14 mouse cellular contexts compared by ENCODE assay signal in the genomic region with DNA sequence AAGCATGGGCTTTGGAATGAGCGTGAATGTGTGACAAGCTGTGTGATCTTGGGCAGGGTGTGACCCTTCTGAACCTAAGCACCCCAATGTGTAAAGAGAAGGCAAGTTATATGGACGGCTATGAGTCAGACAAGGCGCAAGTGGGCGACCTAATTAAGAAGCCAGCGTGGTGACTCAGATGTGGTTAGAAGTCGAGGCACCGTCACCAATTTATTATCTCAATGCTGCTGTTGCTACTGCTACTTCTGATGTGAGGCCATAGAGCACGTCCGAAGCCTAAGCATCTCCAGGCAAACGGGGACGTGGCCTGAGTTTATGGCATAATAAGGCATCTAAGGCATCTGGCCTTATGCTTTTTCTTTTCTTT.
DNase-seq lines count a peak whose midpoint lies in the region; ATAC-seq and TF ChIP-seq lines count a peak whose summit lies in the region.
"Had no signal": no experiment of that assay in that cellular context is flagged by ENCODE, and none has a peak within 500 bp of the region (broad histone marks: within the 10 kb centered on the region; RNA-seq: fewer than 3 reads in every experiment).

No protein-coding gene starts in this region.

- DNase-seq in thymus, postnatal 25 days, result peak; percentile 43
- DNase-seq in thymus, adult 18-20 months, result no peak
- DNase-seq in MEL-GATA-1-ER (ENCODE audit: extremely low read depth, low read depth), result peak; percentile 69
- DNase-seq in induced T-regulatory cell, adult 2 months (ENCODE audit: low read depth), result peak; percentile 42
- DNase-seq in stomach, postnatal 0 days (ENCODE audit: low spot score), result no peak
- DNase-seq in right cerebral cortex, postnatal 4 days, result no peak
- DNase-seq: cerebellum, adult 9-11 months; gastrocnemius, postnatal 14 days; kidney, adult 18-20 months had no signal

- no peaks in the 10 kb centered on the region for H3K27me3 ChIP-seq in stomach, postnatal 0 days (ENCODE audit: control insufficient read depth, insufficient read depth, low read length)
- H3K27me3 ChIP-seq in hindbrain, embryonic 12.5 days, result no peaks in the 10 kb centered on the region
- H3K27me3 ChIP-seq: embryonic facial prominence, embryonic 13.5 days; heart, embryonic 15.5 days had no signal

- no peak for TF ChIP-seq EP300 in stomach, postnatal 0 days (optimal IDR thresholded peaks at IDR 0.05)

- H3K4me1 ChIP-seq in stomach, postnatal 0 days (replicated peaks; ENCODE audit: control insufficient read depth, insufficient read depth), result no peaks in the 10 kb centered on the region
- peaks cover 61% of the 10 kb centered on the region for H3K4me1 ChIP-seq in hindbrain, embryonic 12.5 days

- H3K36me3 ChIP-seq in stomach, postnatal 0 days (ENCODE audit: control insufficient read depth, insufficient read depth, low read length), result no peaks in the 10 kb centered on the region
- H3K36me3 ChIP-seq in hindbrain, embryonic 12.5 days, result no peaks in the 10 kb centered on the region
- H3K36me3 ChIP-seq: heart, embryonic 15.5 days had no signal

- no peaks in the 10 kb centered on the region for H3K9me3 ChIP-seq in stomach, postnatal 0 days (ENCODE audit: control insufficient read depth, low read length)
- no peaks in the 10 kb centered on the region for H3K9me3 ChIP-seq in hindbrain, embryonic 12.5 days (replicated peaks)
- H3K9me3 ChIP-seq: embryonic facial prominence, embryonic 13.5 days; heart, embryonic 15.5 days had no signal

- no peak overlapping the region for H3K4me2 ChIP-seq in stomach, postnatal 0 days (replicated peaks; ENCODE audit: low read depth)
- H3K4me2 ChIP-seq in hindbrain, embryonic 12.5 days (replicated peaks), result no peak overlapping the region
- H3K4me2 ChIP-seq: embryonic facial prominence, embryonic 13.5 days; heart, embryonic 15.5 days had no signal

- 75% methylated on average over 11 of the region's 11 CpGs for WGBS in stomach, postnatal 0 days
- WGBS in hindbrain, embryonic 12.5 days, result 72% methylated on average over 11 of the region's 11 CpGs

- H3K9ac ChIP-seq in stomach, postnatal 0 days (ENCODE audit: low read length), result no peak overlapping the region
- no peak overlapping the region for H3K9ac ChIP-seq in hindbrain, embryonic 12.5 days
- H3K9ac ChIP-seq: embryonic facial prominence, embryonic 13.5 days; heart, embryonic 15.5 days; liver, embryonic 14.5 days had no signal

- H3K27ac ChIP-seq in stomach, postnatal 0 days (replicated peaks), result no peak overlapping the region
- no peak overlapping the region for H3K27ac ChIP-seq in hindbrain, embryonic 12.5 days
- H3K27ac ChIP-seq: embryonic facial prominence, embryonic 13.5 days; heart, embryonic 15.5 days; liver, embryonic 14.5 days had no signal

- H3K4me3 ChIP-seq in stomach, postnatal 0 days (ENCODE audit: low read depth, low read length), result no peak overlapping the region
- no peak overlapping the region for H3K4me3 ChIP-seq in hindbrain, embryonic 12.5 days
- H3K4me3 ChIP-seq: embryonic facial prominence, embryonic 13.5 days; heart, embryonic 15.5 days had no signal

- peak; percentile 38; the same call in 1 of the 2 replicates for ATAC-seq in stomach, postnatal 0 days (ENCODE audit: low FRiP score, low TSS enrichment)
- ATAC-seq in hindbrain, embryonic 12.5 days (ENCODE audit: low FRiP score), result no peak
- ATAC-seq: forebrain, embryonic 14.5 days had no signal

- TF ChIP-seq CTCF in stomach, postnatal 0 days (IDR thresholded peaks at IDR 0.05; ENCODE audit: low read depth), result no peak

Comparison
In these comparisons a context has a peak if more than half of its experiments do, and no peak if none do; other contexts are left out.
1. DNase-seq: peak in thymus, postnatal 25 days (single experiment), MEL-GATA-1-ER (single experiment) and induced T-regulatory cell, adult 2 months (single experiment); none in thymus, adult 18-20 months (0 of 2), stomach, postnatal 0 days (single experiment) and right cerebral cortex, postnatal 4 days (single experiment).